Mouse (Mus musculus): ENCODE data around the gene Slc25a39.

DNA sequence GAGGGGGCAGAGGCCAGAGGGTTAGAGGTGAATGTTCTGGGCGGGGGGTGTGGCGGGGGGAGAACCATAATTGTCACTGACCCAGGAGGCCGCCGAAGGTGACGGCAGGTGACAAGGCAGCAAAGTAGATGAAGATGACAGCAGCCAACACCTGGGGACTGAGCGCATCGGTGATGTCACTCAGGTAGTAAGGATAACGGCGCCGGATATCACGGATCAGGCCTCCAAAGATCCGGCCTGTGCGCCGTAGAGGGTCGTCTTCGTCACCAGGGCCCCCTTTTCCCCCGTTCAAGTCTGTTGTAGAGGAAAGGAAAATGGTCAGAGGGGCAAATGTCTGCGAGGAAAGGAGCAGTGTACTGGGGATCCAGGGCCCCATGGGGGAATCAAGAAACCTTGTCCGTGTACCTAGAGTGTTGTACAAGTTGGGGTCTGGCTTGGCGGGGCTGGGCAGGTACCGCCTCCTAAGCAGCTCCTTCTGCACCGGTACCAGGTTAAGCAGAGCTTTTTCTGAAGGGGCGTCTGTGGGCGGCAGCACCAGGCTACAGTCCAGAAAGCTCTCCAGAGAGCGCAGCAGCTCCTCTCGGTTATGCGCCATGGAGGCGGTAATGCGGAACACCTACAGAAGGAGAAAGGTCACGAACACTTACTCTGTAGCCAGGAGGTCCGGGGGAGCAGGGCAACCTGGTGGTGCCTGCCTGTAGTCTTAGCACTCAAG is 51.0 kb downstream of the Slc25a39 start:
- TF ChIP-seq CTCF (conservative IDR thresholded peaks at IDR 0.05; ENCODE audit: insufficient read depth, insufficient read length, low read depth, low read length) = no peak
- no peak for TF ChIP-seq POLR2A (IDR thresholded peaks at IDR 0.05; ENCODE audit: low read depth, low read length)

Data from kidney, adult 2 months (tissue).